Mouse (Mus musculus): Measurements from ENCODE around the gene Gm44805. TPM values are rescaled to one million over a fixed set of nuclear protein-coding genes. Genes with fewer than 3 reads are reported as not detected.

The Gm44805 gene
- 0.38 TPM in 1 of 2 replicates, not detected in the other for polyA plus RNA-seq (2015; fragmentation: Nextera tagmentation; extraction: Ambion mirVana)

DNA sequence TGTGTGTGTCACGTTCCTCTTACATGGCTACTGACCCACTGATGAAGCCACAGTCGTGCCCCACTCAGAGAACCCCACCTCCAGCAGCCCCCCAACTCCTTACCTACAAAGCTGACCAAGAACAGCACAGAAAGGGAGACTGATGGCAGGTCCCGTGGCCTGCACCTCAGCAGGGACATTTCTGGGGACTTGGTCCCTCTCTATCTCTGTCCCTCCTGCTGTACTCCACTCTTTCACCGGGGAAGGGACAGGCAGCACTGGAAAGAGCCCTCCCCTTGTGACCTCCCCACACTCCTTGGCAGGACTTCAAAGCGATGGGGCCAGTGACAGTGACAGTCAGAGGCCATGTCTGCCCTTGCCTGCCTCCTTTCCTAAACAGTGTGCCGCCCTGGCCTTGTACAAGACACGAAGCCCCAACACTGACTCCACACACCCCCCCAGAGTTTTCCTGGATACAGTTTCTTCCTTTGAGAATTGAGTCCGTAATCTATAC, at the start of gene Gm44805, which contains the start of gene Apoc4:
Gm44805 (minus strand) TSS at position 222 of the 493 bp plus-strand sequence.
Apoc4 (minus strand) TSS at position 278 of the 493 bp plus-strand sequence.
- ATAC-seq (replicated peaks; ENCODE audit: extremely low read depth, insufficient read depth, low FRiP score), result no peak
- no peaks in the 10 kb centered on the region for H3K4me1 ChIP-seq (ENCODE audit: control insufficient read depth, insufficient read depth, low read length)
- no peak within 1 kb of the TSS for H3K9ac ChIP-seq (ENCODE audit: low read length)
- H3K9me3 ChIP-seq (replicated peaks; ENCODE audit: control insufficient read depth, low read length), result no peaks in the 10 kb centered on the region
- no peak within 1 kb of the TSS for H3K27ac ChIP-seq (ENCODE audit: low read length)
- WGBS, result 49% methylated on average over 8 of the region's 8 CpGs
- H3K4me3 ChIP-seq (ENCODE audit: low read length), result no peak within 1 kb of the TSS
- no peak within 1 kb of the TSS for H3K4me2 ChIP-seq (ENCODE audit: low read depth, low read length)
- H3K27me3 ChIP-seq (ENCODE audit: control insufficient read depth, insufficient read depth, low read length), result no peaks in the 10 kb centered on the region
- H3K36me3 ChIP-seq (ENCODE audit: control insufficient read depth, insufficient read depth), result no peaks in the 10 kb centered on the region

DNA sequence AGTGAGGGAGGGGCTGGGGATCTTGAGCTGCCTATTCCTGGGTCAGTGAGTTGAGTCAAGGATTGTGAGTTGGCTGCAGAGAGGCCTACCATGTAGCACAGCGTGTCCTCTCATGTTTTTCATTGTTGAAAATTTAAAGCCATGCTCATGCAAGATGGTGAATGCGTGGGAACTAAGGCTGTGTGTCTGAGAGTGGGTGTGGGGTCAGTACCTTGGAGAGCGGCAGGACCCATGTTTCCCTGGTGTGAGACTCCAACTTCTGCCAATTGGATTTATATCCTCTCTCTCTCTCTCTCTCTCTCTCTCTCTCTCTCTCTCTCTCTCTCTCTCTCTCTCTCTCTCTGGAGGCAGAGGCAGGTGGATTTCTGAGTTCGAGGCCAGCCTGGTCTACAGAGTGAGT, 45.3 kb upstream of the Gm44805 start:
- ATAC-seq (replicated peaks; ENCODE audit: extremely low read depth, insufficient read depth, low FRiP score), result no peak
- H3K4me2 ChIP-seq (ENCODE audit: low read depth, low read length), result no peak overlapping the region
- peaks cover 60% of the 10 kb centered on the region for H3K36me3 ChIP-seq (ENCODE audit: control insufficient read depth, insufficient read depth)
- H3K9ac ChIP-seq (ENCODE audit: low read length), result no peak overlapping the region
- no peaks in the 10 kb centered on the region; the same call in 1 of the 2 replicates for H3K9me3 ChIP-seq (replicated peaks; ENCODE audit: control insufficient read depth, low read length)
- H3K27me3 ChIP-seq (ENCODE audit: control insufficient read depth, insufficient read depth, low read length), result no peaks in the 10 kb centered on the region
- no peak overlapping the region for H3K27ac ChIP-seq (ENCODE audit: low read length)
- WGBS, result 90% methylated on average over 4 of the region's 4 CpGs
- no peaks in the 10 kb centered on the region for H3K4me1 ChIP-seq (ENCODE audit: control insufficient read depth, insufficient read depth, low read length)
- H3K4me3 ChIP-seq (ENCODE audit: low read length), result no peak overlapping the region

DNA sequence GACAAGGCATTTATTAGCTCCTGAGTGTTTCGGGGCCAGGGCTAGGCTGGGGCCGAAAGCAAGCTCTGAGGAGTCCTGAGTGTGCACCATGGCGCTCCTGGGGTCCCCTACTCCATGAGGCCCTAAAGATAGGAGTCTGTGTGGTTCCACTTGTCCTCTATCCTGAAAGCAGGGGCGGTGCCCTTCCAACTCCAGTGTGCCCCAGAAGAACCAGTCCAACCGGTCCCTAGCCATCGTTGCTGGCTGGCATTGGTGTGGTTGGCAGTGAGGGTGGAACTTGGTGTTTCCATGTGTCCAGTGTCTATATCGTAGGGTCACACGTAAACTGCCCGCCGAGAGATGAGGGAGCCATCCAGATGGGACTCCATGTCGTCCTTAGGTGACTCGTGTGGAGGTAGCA, 42.9 kb upstream of the Gm44805 start:
- no peak overlapping the region for H3K4me2 ChIP-seq (ENCODE audit: low read depth, low read length)
- H3K4me3 ChIP-seq (ENCODE audit: low read length), result no peak overlapping the region
- 0 out of 2 replicates have a peak overlapping the region, but pooled peaks have one; percentile 24 for H3K27ac ChIP-seq (ENCODE audit: low read length)
- peaks cover 10% of the 10 kb centered on the region for H3K9me3 ChIP-seq (replicated peaks; ENCODE audit: control insufficient read depth, low read length)
- ATAC-seq (replicated peaks; ENCODE audit: extremely low read depth, insufficient read depth, low FRiP score), result no peak
- no peaks in the 10 kb centered on the region for H3K27me3 ChIP-seq (ENCODE audit: control insufficient read depth, insufficient read depth, low read length)
- no peaks in the 10 kb centered on the region for H3K4me1 ChIP-seq (ENCODE audit: control insufficient read depth, insufficient read depth, low read length)
- H3K9ac ChIP-seq (ENCODE audit: low read length), result no peak overlapping the region
- WGBS, result 91% methylated on average over 12 of the region's 12 CpGs
- peaks cover 52% of the 10 kb centered on the region for H3K36me3 ChIP-seq (ENCODE audit: control insufficient read depth, insufficient read depth)

DNA sequence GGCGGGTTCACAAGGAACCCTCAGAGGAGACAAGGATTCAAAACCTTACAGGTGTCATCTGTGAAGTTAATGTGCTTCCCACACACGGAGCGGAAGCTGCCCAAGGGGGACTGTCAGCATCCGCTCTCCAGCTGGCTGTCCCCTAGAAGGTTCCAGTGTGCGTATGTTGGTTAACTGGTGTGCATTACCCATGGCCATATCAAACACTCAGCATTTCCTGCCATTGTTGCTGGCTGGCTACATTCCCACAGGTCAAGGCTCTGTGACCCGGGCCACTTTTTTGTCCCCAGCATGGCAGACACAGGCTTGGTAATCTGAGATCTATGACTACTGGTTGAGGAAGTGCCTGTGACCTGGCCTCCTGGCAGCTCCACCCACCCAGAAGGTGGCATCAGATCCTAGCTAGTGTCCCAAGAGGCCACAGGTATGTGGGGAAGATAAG, 41.6 kb upstream of the Gm44805 start:
- peak overlapping the region; percentile 73 for H3K27ac ChIP-seq (ENCODE audit: low read length)
- H3K27me3 ChIP-seq (ENCODE audit: control insufficient read depth, insufficient read depth, low read length), result no peaks in the 10 kb centered on the region
- peaks cover 10% of the 10 kb centered on the region for H3K9me3 ChIP-seq (replicated peaks; ENCODE audit: control insufficient read depth, low read length)
- no peak overlapping the region for H3K9ac ChIP-seq (ENCODE audit: low read length)
- 69% methylated on average over 6 of the region's 6 CpGs for WGBS
- H3K4me3 ChIP-seq (ENCODE audit: low read length), result no peak overlapping the region
- ATAC-seq (replicated peaks; ENCODE audit: extremely low read depth, insufficient read depth, low FRiP score), result peak; percentile 70
- H3K4me2 ChIP-seq (ENCODE audit: low read depth, low read length), result no peak overlapping the region
- H3K4me1 ChIP-seq (ENCODE audit: control insufficient read depth, insufficient read depth, low read length), result no peaks in the 10 kb centered on the region
- H3K36me3 ChIP-seq (ENCODE audit: control insufficient read depth, insufficient read depth), result peaks cover 44% of the 10 kb centered on the region

DNA sequence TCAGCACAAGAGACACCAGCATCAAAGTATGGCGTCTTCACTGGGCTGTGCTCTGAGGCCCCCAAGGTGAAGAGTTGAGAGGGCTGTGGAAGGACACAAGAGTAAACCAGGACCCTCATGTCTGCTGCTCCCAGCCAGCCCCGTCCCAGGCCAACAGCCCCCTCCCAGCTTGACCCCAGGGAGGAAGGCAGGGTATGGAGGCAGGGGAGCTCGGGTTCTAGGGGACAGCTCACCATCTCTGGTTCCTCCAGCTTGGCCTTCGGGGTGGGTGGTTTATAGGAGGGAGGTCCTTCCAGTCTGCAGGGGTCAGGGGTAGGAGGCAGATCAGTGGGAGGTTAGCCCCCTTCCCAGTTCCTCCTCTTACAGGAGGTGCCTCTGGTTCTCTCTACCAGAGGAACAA, 38.0 kb upstream of the Gm44805 start:
- H3K9me3 ChIP-seq (replicated peaks; ENCODE audit: control insufficient read depth, low read length), result peaks cover 10% of the 10 kb centered on the region
- H3K4me3 ChIP-seq (ENCODE audit: low read length), result no peak overlapping the region
- H3K27me3 ChIP-seq (ENCODE audit: control insufficient read depth, insufficient read depth, low read length), result no peaks in the 10 kb centered on the region
- ATAC-seq (replicated peaks; ENCODE audit: extremely low read depth, insufficient read depth, low FRiP score), result no peak
- H3K4me2 ChIP-seq (ENCODE audit: low read depth, low read length), result no peak overlapping the region
- H3K4me1 ChIP-seq (ENCODE audit: control insufficient read depth, insufficient read depth, low read length), result peaks cover 11% of the 10 kb centered on the region
- H3K27ac ChIP-seq (ENCODE audit: low read length), result no peak overlapping the region
- peaks cover 21% of the 10 kb centered on the region for H3K36me3 ChIP-seq (ENCODE audit: control insufficient read depth, insufficient read depth)
- no peak overlapping the region for H3K9ac ChIP-seq (ENCODE audit: low read length)
- 92% methylated on average over 4 of the region's 4 CpGs for WGBS

DNA sequence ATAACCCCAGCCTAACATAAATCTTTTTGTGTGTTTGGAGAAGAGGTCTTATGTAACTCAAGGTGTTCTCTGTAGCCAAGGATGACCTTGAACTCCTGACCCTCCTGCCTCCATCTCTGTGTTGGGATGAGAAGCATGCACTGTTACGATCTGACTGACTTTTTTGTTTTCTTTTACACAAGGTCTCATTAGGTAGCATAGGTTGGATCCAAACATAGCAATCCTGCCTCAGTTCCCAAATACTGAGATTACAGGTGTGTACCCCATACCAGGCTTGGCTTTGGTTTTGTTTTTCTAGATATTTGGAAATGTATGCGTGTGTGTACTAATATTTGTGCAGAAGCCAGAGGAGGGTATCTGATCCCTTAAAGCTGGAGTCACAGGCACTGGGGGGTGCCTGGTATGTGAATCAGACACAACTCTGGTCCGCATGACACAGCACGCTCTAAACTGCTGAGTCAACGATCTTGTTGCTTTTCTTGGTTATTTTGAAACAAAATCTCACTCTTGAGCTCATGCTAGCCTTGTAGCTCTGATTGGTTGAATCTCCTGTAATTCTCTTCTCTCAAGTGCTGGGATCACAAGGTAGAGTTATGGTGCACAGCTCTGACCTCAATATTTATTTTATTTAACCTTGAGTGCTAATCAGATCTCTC, 37.2 kb upstream of the Gm44805 start:
- Histone ChIP-seq H3K27me3 (ENCODE audit: control insufficient read depth, insufficient read depth, low read length) (no peaks in the 10 kb centered on the region), H3K4me2 (ENCODE audit: low read depth, low read length) (no peak overlapping the region), H3K27ac (ENCODE audit: low read length) (no peak overlapping the region), H3K4me1 (ENCODE audit: control insufficient read depth, insufficient read depth, low read length) (peaks cover 19% of the 10 kb centered on the region), H3K9me3 (replicated peaks; ENCODE audit: control insufficient read depth, low read length) (peaks cover 10% of the 10 kb centered on the region), H3K4me3 (ENCODE audit: low read length) (no peak overlapping the region), H3K9ac (ENCODE audit: low read length) (no peak overlapping the region), H3K36me3 (ENCODE audit: control insufficient read depth, insufficient read depth) (peaks cover 19% of the 10 kb centered on the region)
- ATAC-seq (replicated peaks; ENCODE audit: extremely low read depth, insufficient read depth, low FRiP score), result no peak
- 86% methylated on average over 5 of the region's 5 CpGs for whole genome bisulfite sequencing

DNA sequence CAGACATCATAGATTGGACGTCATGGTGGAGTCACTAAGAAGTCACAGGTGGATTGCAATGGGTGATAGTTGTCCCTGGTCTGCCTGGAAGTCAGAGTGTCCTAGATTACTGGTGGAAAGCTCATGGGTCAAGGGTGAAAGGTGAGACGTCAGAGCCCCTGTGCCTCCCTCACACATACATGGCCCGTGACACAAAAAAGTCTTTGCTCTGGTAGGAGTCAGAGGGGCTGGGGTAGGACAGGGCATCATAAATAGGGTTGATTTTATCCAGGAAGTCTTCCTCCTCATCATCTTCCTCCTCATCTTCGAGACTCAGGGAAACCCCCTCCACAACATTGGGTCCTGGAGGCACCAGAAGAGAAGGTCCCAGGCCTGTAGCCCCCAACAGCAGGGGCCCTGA, 36.1 kb upstream of the Gm44805 start:
- WGBS, result 79% methylated on average over 4 of the region's 4 CpGs
- H3K36me3 ChIP-seq (ENCODE audit: control insufficient read depth, insufficient read depth), result peaks cover 23% of the 10 kb centered on the region
- no peak overlapping the region for H3K9ac ChIP-seq (ENCODE audit: low read length)
- peaks cover 10% of the 10 kb centered on the region for H3K9me3 ChIP-seq (replicated peaks; ENCODE audit: control insufficient read depth, low read length)
- no peak for ATAC-seq (replicated peaks; ENCODE audit: extremely low read depth, insufficient read depth, low FRiP score)
- no peak overlapping the region for H3K4me2 ChIP-seq (ENCODE audit: low read depth, low read length)
- H3K4me3 ChIP-seq (ENCODE audit: low read length), result no peak overlapping the region
- peaks cover 19% of the 10 kb centered on the region for H3K4me1 ChIP-seq (ENCODE audit: control insufficient read depth, insufficient read depth, low read length)
- no peaks in the 10 kb centered on the region for H3K27me3 ChIP-seq (ENCODE audit: control insufficient read depth, insufficient read depth, low read length)
- H3K27ac ChIP-seq (ENCODE audit: low read length), result no peak overlapping the region

DNA sequence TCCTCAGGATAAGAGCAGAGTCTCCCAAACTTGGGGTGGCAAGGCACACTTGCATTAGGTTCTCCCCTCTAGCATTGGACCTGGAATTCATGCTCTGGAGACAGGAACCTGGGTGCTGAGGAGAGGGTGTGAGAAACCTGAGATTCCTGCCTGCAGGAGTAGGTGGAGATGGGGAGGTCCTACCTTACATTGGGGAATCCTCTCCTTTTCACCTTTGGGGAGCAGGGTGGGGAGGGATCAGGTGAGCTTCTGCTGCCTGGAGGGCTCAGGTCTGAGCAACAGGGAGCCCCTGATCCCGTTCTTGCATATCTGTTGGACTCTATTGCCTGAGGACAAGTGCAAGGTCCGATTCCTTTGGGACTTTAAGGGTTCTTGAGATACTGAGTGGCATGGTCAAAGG, 35.6 kb upstream of the Gm44805 start:
- Histone ChIP-seq H3K4me1 (ENCODE audit: control insufficient read depth, insufficient read depth, low read length) (peaks cover 19% of the 10 kb centered on the region), H3K36me3 (ENCODE audit: control insufficient read depth, insufficient read depth) (peaks cover 27% of the 10 kb centered on the region), H3K27ac (ENCODE audit: low read length) (0 out of 2 replicates have a peak overlapping the region, but pooled peaks have one; percentile 7), H3K4me2 (ENCODE audit: low read depth, low read length) (peak overlapping the region; percentile 63), H3K4me3 (ENCODE audit: low read length) (no peak overlapping the region), H3K27me3 (ENCODE audit: control insufficient read depth, insufficient read depth, low read length) (no peaks in the 10 kb centered on the region), H3K9me3 (replicated peaks; ENCODE audit: control insufficient read depth, low read length) (peaks cover 10% of the 10 kb centered on the region), H3K9ac (ENCODE audit: low read length) (no peak overlapping the region)
- ATAC-seq (replicated peaks; ENCODE audit: extremely low read depth, insufficient read depth, low FRiP score), result no peak
- 65% methylated on average over 2 of the region's 2 CpGs for WGBS

DNA sequence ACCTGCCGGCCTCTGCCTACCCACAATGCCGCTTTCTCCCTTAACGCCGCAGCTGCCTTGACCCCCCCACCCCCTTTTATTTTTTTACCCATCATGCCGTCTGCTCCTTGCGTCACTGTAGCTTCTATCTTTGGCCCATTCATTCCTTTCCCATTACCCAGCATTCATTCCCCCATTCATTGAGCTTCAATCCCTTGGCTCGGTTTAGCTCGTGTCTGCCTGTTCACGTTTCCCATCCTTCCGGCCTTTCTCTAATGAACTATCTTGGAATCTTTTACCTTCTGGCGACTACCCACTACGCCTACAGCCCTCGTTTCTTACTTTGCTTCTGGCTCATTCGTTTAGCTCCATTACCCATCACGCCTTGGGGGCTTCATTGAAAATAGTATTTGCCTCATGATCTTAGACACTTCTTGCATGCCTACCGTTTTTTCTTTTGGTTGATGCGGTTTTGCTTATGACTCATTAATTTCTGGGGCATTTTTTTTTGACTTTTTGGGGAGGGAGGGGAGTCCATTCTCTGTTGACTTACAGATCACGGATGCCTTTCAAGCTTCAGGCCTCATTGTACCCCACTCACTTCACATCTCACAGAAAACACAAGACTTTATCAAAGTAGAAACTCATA, 34.9 kb upstream of the Gm44805 start:
- Histone ChIP-seq H3K9me3 (replicated peaks; ENCODE audit: control insufficient read depth, low read length) (peaks cover 8% of the 10 kb centered on the region), H3K4me1 (ENCODE audit: control insufficient read depth, insufficient read depth, low read length) (peaks cover 19% of the 10 kb centered on the region), H3K4me2 (ENCODE audit: low read depth, low read length) (peak overlapping the region; percentile 63), H3K4me3 (ENCODE audit: low read length) (peak overlapping the region; percentile 40), H3K27ac (ENCODE audit: low read length) (peak overlapping the region; percentile 43), H3K9ac (ENCODE audit: low read length) (peak overlapping the region; percentile 5; the same call in 1 of the 2 replicates), H3K27me3 (ENCODE audit: control insufficient read depth, insufficient read depth, low read length) (no peaks in the 10 kb centered on the region), H3K36me3 (ENCODE audit: control insufficient read depth, insufficient read depth) (peaks cover 31% of the 10 kb centered on the region)
- 6% methylated on average over 18 of the region's 18 CpGs for WGBS
- no peak for ATAC-seq (replicated peaks; ENCODE audit: extremely low read depth, insufficient read depth, low FRiP score)

Data from heart, embryonic 16.5 days (tissue).